Mouse (Mus musculus) liver, postnatal 0 days (tissue): Measurements from ENCODE around the gene Mageb2. TPM values are rescaled to one million over a fixed set of nuclear protein-coding genes. Genes with fewer than 3 reads are reported as not detected.
"Not testable (repeated sequence)": the region's sequence is repeated elsewhere in the genome, so short reads cannot be mapped to it uniquely, and the experiment has no call there.

ENCODE experiments used
- ATAC-seq: fragments of 200-750 bp; cut with Nextera tagmentation; 2 replicates; pipeline ENCODE4 v1.8.0; 2017; ENCODE audit warnings: mild to moderate bottlenecking, moderate library complexity
- DNase-seq: peaks from one replicate; pipeline ENCODE4 v3.0.0-alpha.2; 2016
- H3K27ac ChIP-seq: fragments of 300-500 bp; sonication (generic); 2 replicates; pipeline ENCODE4 v1.5.1; 2014; ENCODE audit warnings: antibody characterized with exemption, moderate library complexity, mild to moderate bottlenecking, low read depth
- H3K27me3 ChIP-seq: fragments of 300-500 bp; sonication (generic); 2 replicates; pipeline ENCODE4 v1.6.1; 2014; ENCODE audit warnings: low read length, control low read depth, mixed read lengths; ENCODE audit not compliant: insufficient read depth
- H3K36me3 ChIP-seq: fragments of 300-500 bp; sonication (generic); replicated peaks from 2 replicates; pipeline ENCODE4 v1.6.1; 2014; ENCODE audit warnings: mild to moderate bottlenecking, control low read depth, low read length, moderate library complexity, mixed read lengths; ENCODE audit not compliant: insufficient read depth
- H3K4me1 ChIP-seq: fragments of 300-500 bp; sonication (generic); 2 replicates; pipeline ENCODE4 v1.6.1; 2014; ENCODE audit warnings: antibody characterized with exemption, mild to moderate bottlenecking, control low read depth; ENCODE audit not compliant: insufficient read depth
- H3K4me2 ChIP-seq: fragments of 300-500 bp; sonication (generic); 2 replicates; pipeline ENCODE4 v1.6.1; 2014; ENCODE audit warnings: low read depth, mild to moderate bottlenecking, low read length, moderate library complexity, mixed read lengths
- H3K4me3 ChIP-seq: fragments of 300-500 bp; sonication (generic); 2 replicates; pipeline ENCODE4 v1.5.1; 2014; ENCODE audit warnings: low read depth, low read length
- H3K9ac ChIP-seq: fragments of 300-500 bp; sonication (generic); replicated peaks from 2 replicates; pipeline ENCODE4 v1.6.1; 2014; ENCODE audit warnings: mild to moderate bottlenecking, moderate library complexity
- H3K9me3 ChIP-seq: fragments of 300-500 bp; sonication (generic); 2 replicates; pipeline ENCODE4 v1.6.1; 2016; ENCODE audit warnings: mild to moderate bottlenecking, control low read depth, low read length, mixed read lengths
- WGBS: fragments of 180-500 bp; shearing (Covaris S2); extraction: QIAGEN DNeasy Blood & Tissue Kit; methylation state at CpG from one replicate; pipeline ENCODE4 v1.1.7; 2014; ENCODE audit not compliant: insufficient replicate concordance; 5-methylcytosine and 5-hydroxymethylcytosine counted together
- polyA plus RNA-seq: library from polyadenylated mRNA; unstranded; fragments of >200 nt; fragmentation: Nextera tagmentation; extraction: Ambion mirVana; gene quantifications from 2 replicates; pipeline ENCODE4 v1.2.1, GENCODE M21; 2015

Gene Mageb2
- not detected in 2 replicates for polyA plus RNA-seq

DNA sequence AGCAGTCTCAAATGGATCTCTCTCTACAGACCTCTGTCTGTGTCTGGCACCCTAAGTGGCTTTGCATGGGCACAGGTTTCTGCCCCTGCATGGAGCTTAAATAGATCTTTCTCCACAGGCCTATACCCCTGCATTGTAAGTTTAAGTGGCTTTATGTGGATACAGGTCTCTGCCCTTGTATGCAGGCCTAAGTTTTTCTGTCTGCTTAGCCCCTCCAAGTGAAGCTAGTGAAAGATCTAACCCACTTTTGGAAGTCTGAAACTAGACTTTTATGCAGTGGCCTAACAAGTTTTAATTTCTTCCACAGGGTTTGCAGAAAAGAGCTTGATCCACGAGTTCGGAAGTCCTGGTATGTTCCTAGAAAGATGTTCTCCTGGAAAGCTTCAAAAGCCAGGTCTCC, at the start of gene Mageb2:
Gene Mageb2, plus strand, starts transcription at position 301 of the 400 bp plus-strand sequence.
- not testable (repeated sequence) for ATAC-seq, H3K9me3 ChIP-seq

GRCm38 (mm10) chrX:91313256-91313655, 18.2 kb upstream of the Mageb2 start:
- H3K4me3 ChIP-seq, ATAC-seq, H3K27me3 ChIP-seq, DNase-seq, H3K36me3 ChIP-seq, H3K9me3 ChIP-seq, H3K27ac ChIP-seq, H3K9ac ChIP-seq, H3K4me2 ChIP-seq, H3K4me1 ChIP-seq: not testable (repeated sequence)
- WGBS, result 82% methylated on average over 9 of the region's 9 CpGs

More for the DNA sequence above, at the start of gene Mageb2:
- not testable (repeated sequence) for DNase-seq, H3K4me2 ChIP-seq, H3K4me1 ChIP-seq, H3K27me3 ChIP-seq, H3K4me3 ChIP-seq, H3K9ac ChIP-seq, H3K36me3 ChIP-seq, H3K27ac ChIP-seq
- WGBS, result 68% methylated on average over 2 of the region's 2 CpGs

Other genes with a start within 250 kb of the Mageb2 start
- not detected in 2 replicates for gene Gm5072, start 60.8 kb downstream of the Mageb2 start, polyA plus RNA-seq
- not detected in 2 replicates for gene Gm8914, start 148.4 kb downstream of the Mageb2 start, polyA plus RNA-seq
- gene 1700084M14Rik, start 244.2 kb downstream of the Mageb2 start, polyA plus RNA-seq, result not detected in 2 replicates